Mouse (Mus musculus) monocyte, adult 2 months (primary cell): ENCODE measurements around the gene Gm853.

ENCODE experiments used
- DNase-seq, 2 experiments: peaks; one replicate each; pipeline ENCODE4 v3.0.0; 2022; ENCODE audit warnings: low spot score in 2 of 2, low read depth in 1 of 2

The Gm853 gene

DNA sequence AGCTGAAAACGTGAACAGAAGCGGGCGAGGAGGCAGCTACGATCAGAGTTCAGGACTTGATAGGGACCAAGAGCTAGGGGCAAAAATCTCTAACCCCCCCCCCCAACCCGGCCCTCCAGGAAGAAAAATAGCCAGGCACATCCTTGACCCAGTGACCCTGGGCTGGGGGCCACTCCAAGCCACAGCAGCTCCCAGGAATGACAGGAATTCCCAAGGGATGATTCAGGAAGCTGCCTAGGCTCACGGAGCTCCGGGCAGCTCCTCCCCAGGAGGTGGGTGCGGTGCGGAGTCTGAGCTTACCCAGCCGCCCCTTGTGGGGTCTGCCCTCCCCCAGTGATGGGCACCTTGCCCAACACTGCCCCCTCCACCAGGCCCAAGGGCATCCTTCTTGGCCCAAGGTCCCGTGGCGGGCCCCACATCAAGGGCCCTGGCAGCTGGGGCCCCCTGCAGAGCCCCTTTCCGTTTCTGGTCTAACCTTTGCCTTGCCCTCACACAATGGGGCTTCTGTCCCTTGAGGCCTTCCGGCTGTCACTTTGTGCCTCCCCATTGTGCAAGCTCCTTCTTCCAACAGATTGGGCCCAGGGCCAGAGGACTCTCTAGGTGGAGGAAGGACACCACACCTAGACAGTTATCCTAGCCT lies 47.0 kb downstream of the Gm853 start, which contains the start of gene Tinagl1:
TSS of gene Tinagl1 (minus strand) at position 51 of the 640 bp plus-strand sequence.
- no peak for DNase-seq

DNA sequence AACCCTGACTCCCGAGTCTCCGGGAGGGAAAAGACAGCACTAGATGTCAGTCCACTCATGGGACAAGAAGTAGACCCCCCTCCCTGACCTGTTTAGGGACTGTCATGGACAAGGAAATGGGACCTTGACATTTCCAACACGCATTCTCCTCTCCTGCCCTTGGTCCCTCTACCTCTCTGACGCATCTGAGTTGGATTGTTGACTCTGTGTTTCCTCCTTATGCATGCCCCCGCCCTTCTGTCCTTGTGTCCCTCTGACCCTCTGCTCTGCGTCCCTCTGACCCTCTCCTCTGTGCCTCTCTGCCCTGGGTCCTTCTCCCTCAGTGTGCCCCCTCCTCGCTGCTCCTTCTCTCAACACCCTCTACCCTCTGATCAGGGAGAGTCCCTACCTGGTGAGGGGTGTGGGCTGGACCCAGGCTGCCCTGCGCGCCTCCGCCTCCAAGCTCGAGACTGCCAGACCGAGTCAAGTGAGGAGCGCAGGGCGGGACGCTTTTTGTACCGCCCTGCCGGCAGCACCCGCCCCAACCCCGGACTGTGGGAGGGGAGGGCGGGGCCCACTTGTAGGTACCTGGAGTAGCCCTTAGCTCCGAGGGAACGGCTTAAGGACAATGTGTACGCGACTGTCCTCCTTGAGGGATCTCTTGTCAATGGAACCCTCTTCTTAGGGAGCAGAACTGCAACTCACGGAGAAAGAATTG lies 47.7 kb downstream of the Gm853 start:
- DNase-seq: no peak

- no peak for DNase-seq
Measured at GRCm38 (mm10) chr4:130173911-130174311, 48.3 kb downstream of the Gm853 start.

- DNase-seq: no peak
Measured at GRCm38 (mm10) chr4:130173060-130173822, 49.0 kb downstream of the Gm853 start.

- no peak for DNase-seq
Measured at GRCm38 (mm10) chr4:130171951-130172765, 50.0 kb downstream of the Gm853 start.

GRCm38 (mm10) chr4:130170362-130170761 lies 51.8 kb downstream of the Gm853 start:
- DNase-seq: no peak

DNA sequence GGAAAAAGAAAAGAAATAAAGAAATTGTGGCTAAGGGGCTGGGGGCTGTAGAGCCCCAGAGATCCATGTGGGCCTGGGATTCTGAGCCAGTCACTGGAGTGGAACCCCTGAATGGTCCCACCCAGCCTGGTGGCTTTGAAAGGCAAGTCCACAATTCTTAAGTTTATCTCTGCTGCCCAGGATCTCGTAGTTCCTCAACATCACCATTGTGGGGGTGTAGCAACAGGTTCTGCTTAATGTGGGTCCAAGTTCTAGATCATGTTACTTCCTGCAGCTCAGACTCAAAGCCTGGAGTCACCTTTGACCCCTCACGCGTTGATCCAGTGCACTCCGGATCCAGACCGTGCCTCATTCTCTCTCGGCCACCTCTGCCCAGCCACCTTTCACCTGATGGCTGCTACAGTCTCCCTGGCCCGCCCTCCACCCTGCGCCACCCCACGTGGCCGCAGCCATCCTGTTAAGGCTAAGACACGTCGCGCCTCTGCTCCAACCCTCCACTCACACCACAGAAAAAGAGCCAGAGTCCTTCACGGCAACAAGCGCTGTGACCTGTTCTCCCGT lies 52.7 kb downstream of the Gm853 start:
- DNase-seq: no peak

DNA sequence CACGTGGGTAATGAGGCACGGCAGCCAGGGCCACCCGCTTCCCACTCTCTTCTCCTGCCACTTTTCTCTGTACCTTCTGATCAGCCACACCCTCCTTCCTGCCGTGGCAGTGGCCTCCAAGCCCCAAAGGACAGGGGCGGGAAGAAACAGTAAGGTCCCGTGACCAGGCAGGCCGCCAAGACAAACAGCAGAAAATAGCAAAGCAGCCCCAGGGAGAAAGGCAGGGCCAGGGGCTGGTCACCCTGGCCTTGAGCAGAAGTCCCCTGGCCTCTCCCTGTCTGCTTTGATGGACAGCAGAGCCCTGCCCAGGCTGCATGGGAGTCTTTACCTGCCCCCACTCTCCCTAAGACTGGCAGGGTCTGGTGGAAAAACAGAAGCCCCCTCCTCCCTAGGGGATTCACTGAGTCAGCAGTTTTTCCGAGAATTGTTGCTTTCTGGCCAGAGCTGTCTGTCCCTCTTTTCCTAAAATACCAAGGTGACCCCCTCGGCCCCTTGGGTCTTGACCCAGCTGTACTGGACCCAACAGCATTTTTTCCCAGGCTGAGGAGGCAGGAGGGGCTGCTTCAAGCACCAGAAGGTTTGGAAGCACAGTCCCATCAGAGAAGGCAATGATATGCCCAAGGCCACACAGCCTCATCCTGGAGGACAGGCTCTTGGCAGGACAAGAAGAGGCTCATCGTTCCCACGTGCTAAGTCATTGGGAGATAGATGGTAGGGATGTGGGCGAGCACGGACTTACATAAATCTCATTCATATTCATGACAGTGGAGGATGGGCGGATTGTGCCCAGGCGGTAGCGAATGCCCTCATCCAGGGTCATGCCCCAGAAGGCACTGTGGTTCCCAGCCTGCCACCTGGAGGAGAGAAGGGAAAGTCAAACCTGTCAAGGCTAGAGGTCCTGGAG lies 53.7 kb downstream of the Gm853 start:
- no peak for DNase-seq

GRCm38 (mm10) chr4:130167814-130168213 lies 54.4 kb downstream of the Gm853 start:
- no peak for DNase-seq

GRCm38 (mm10) chr4:130167321-130167720 lies 54.9 kb downstream of the Gm853 start:
- no peak for DNase-seq

GRCm38 (mm10) chr4:130166592-130166991 lies 55.6 kb downstream of the Gm853 start:
- DNase-seq: no peak

- DNase-seq: no peak
Measured at GRCm38 (mm10) chr4:130166061-130166460, 56.1 kb downstream of the Gm853 start.

- DNase-seq: no peak
Measured at GRCm38 (mm10) chr4:130164121-130164520, 58.1 kb downstream of the Gm853 start.

DNA sequence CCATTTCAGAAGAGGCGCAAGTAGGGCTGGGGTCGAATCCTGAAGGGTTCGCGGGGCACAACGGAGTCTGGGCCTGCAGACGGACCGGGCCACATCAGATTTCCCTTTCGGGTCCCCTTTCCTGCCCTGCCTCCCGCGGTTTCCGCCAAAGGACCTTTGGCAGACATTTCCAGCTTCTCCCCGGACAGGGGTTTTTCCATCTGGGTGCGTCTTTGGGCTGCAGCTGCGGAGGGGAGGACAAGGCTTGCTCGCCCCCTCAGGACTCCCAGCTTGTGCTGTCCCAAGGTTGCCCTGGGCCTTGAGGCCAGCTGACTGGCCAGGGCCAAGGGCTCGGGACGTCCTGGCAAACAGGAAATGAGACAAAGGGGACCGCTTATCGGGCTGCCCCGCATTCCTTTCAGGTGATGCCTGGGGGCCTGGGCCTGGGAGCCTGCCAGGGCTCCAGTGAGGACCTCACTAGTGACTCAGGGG lies 58.8 kb downstream of the Gm853 start:
- DNase-seq: no peak

DNA sequence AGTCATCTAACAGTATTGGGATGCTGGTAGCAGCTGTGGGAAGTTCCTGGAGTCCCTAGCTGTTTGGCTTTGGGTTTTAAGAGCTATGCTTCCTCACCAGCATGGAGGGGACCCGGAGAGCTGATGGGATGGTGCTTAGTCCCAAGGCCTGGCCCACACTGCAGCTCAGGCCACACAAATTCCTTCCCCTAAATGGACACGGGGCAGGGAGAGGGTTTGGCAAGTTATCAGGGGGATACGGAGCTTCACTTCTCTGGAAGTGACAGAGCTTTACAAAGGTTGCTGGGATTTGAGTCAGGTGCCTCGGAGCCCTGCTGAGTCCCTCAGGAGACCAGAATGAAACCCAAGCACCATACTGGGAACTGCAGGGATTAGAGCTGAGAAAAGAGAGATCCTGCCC lies 60.9 kb downstream of the Gm853 start:
- DNase-seq: no peak
